Mouse (Mus musculus): Measurements from ENCODE around the gene Rerg. TPM values are rescaled to one million over a fixed set of nuclear protein-coding genes. Genes with fewer than 3 reads are reported as not detected.

The Rerg gene
- polyA plus RNA-seq, 1 experiment from 2014 or later, result 23.9 TPM

GRCm38 (mm10) chr6:137100259-137100658 lies 70.0 kb downstream of the Rerg start:
- Histone ChIP-seq H3K27me3 (ENCODE audit: insufficient read depth, low read length) (no peaks in the 10 kb centered on the region), H3K4me3 (replicated peaks; ENCODE audit: low read depth, low read length) (no peak overlapping the region), H3K4me1 (replicated peaks; ENCODE audit: insufficient read depth, low read length) (no peaks in the 10 kb centered on the region), H3K4me2 (ENCODE audit: low read length) (no peak overlapping the region), H3K27ac (no peak overlapping the region), H3K9me3 (replicated peaks; ENCODE audit: low read length) (no peaks in the 10 kb centered on the region), H3K9ac (ENCODE audit: low read depth, low read length) (no peak overlapping the region), H3K36me3 (ENCODE audit: insufficient read depth, low read length) (no peaks in the 10 kb centered on the region)
- no peak for ATAC-seq (replicated peaks; ENCODE audit: low FRiP score, low read depth)
- 40% methylated on average over 2 of the region's 2 CpGs for WGBS
- no peak for DNase-seq (ENCODE audit: low spot score)
- no peak for TF ChIP-seq CTCF (IDR thresholded peaks at IDR 0.05; ENCODE audit: low read depth)

GRCm38 (mm10) chr6:137098232-137099191 lies 71.8 kb downstream of the Rerg start:
- H3K4me3 ChIP-seq (replicated peaks; ENCODE audit: low read depth, low read length), result no peak overlapping the region
- no peaks in the 10 kb centered on the region for H3K4me1 ChIP-seq (replicated peaks; ENCODE audit: insufficient read depth, low read length)
- TF ChIP-seq CTCF (IDR thresholded peaks at IDR 0.05; ENCODE audit: low read depth), result peak; percentile 85
- no peaks in the 10 kb centered on the region for H3K36me3 ChIP-seq (ENCODE audit: insufficient read depth, low read length)
- DNase-seq (ENCODE audit: low spot score), result peak; percentile 63
- H3K4me2 ChIP-seq (ENCODE audit: low read length), result no peak overlapping the region
- no peaks in the 10 kb centered on the region for H3K27me3 ChIP-seq (ENCODE audit: insufficient read depth, low read length)
- no peak overlapping the region for H3K9ac ChIP-seq (ENCODE audit: low read depth, low read length)
- no peaks in the 10 kb centered on the region for H3K9me3 ChIP-seq (replicated peaks; ENCODE audit: low read length)
- ATAC-seq (replicated peaks; ENCODE audit: low FRiP score, low read depth), result no peak
- WGBS, result 67% methylated on average over 18 of the region's 18 CpGs
- no peak overlapping the region for H3K27ac ChIP-seq

GRCm38 (mm10) chr6:137094475-137094874 lies 75.8 kb downstream of the Rerg start:
- TF ChIP-seq CTCF (IDR thresholded peaks at IDR 0.05; ENCODE audit: low read depth), result no peak
- no peak for DNase-seq (ENCODE audit: low spot score)
- H3K4me1 ChIP-seq (replicated peaks; ENCODE audit: insufficient read depth, low read length), result no peaks in the 10 kb centered on the region
- no peaks in the 10 kb centered on the region for H3K27me3 ChIP-seq (ENCODE audit: insufficient read depth, low read length)
- no peaks in the 10 kb centered on the region for H3K9me3 ChIP-seq (replicated peaks; ENCODE audit: low read length)
- 76% methylated on average over 2 of the region's 2 CpGs for WGBS
- H3K4me3 ChIP-seq (replicated peaks; ENCODE audit: low read depth, low read length), result no peak overlapping the region
- H3K36me3 ChIP-seq (ENCODE audit: insufficient read depth, low read length), result no peaks in the 10 kb centered on the region
- H3K4me2 ChIP-seq (ENCODE audit: low read length), result no peak overlapping the region
- H3K9ac ChIP-seq (ENCODE audit: low read depth, low read length), result no peak overlapping the region
- no peak overlapping the region for H3K27ac ChIP-seq
- ATAC-seq (replicated peaks; ENCODE audit: low FRiP score, low read depth), result no peak

- no peak for DNase-seq (ENCODE audit: low spot score)
- no peak for TF ChIP-seq CTCF (IDR thresholded peaks at IDR 0.05; ENCODE audit: low read depth)
- Histone ChIP-seq H3K9me3 (replicated peaks; ENCODE audit: low read length) (no peaks in the 10 kb centered on the region), H3K4me3 (replicated peaks; ENCODE audit: low read depth, low read length) (no peak overlapping the region), H3K4me2 (ENCODE audit: low read length) (no peak overlapping the region), H3K9ac (ENCODE audit: low read depth, low read length) (no peak overlapping the region), H3K27me3 (ENCODE audit: insufficient read depth, low read length) (no peaks in the 10 kb centered on the region), H3K4me1 (replicated peaks; ENCODE audit: insufficient read depth, low read length) (no peaks in the 10 kb centered on the region), H3K27ac (no peak overlapping the region), H3K36me3 (ENCODE audit: insufficient read depth, low read length) (no peaks in the 10 kb centered on the region)
- WGBS, result 81% methylated on average over 6 of the region's 6 CpGs
- ATAC-seq (replicated peaks; ENCODE audit: low FRiP score, low read depth), result no peak
Measured at GRCm38 (mm10) chr6:137088469-137088868, 81.8 kb downstream of the Rerg start.

- Histone ChIP-seq H3K9me3 (replicated peaks; ENCODE audit: low read length) (no peaks in the 10 kb centered on the region), H3K36me3 (ENCODE audit: insufficient read depth, low read length) (no peaks in the 10 kb centered on the region), H3K27me3 (ENCODE audit: insufficient read depth, low read length) (no peaks in the 10 kb centered on the region), H3K27ac (peak overlapping the region; percentile 13; the same call in 1 of the 2 replicates), H3K9ac (ENCODE audit: low read depth, low read length) (no peak overlapping the region), H3K4me3 (replicated peaks; ENCODE audit: low read depth, low read length) (no peak overlapping the region), H3K4me1 (replicated peaks; ENCODE audit: insufficient read depth, low read length) (no peaks in the 10 kb centered on the region), H3K4me2 (ENCODE audit: low read length) (no peak overlapping the region)
- ATAC-seq (replicated peaks; ENCODE audit: low FRiP score, low read depth), result no peak
- no peak for DNase-seq (ENCODE audit: low spot score)
- 72% methylated on average over 5 of the region's 5 CpGs for WGBS
- TF ChIP-seq CTCF (IDR thresholded peaks at IDR 0.05; ENCODE audit: low read depth), result no peak
Measured at GRCm38 (mm10) chr6:137087956-137088355, 82.3 kb downstream of the Rerg start.

- H3K9ac ChIP-seq (ENCODE audit: low read depth, low read length), result no peak overlapping the region
- no peak for TF ChIP-seq CTCF (IDR thresholded peaks at IDR 0.05; ENCODE audit: low read depth)
- no peaks in the 10 kb centered on the region for H3K36me3 ChIP-seq (ENCODE audit: insufficient read depth, low read length)
- no peak overlapping the region for H3K4me3 ChIP-seq (replicated peaks; ENCODE audit: low read depth, low read length)
- ATAC-seq (replicated peaks; ENCODE audit: low FRiP score, low read depth), result no peak
- H3K27me3 ChIP-seq (ENCODE audit: insufficient read depth, low read length), result no peaks in the 10 kb centered on the region
- H3K4me2 ChIP-seq (ENCODE audit: low read length), result no peak overlapping the region
- H3K4me1 ChIP-seq (replicated peaks; ENCODE audit: insufficient read depth, low read length), result no peaks in the 10 kb centered on the region
- DNase-seq (ENCODE audit: low spot score), result peak; percentile 39
- no peaks in the 10 kb centered on the region for H3K9me3 ChIP-seq (replicated peaks; ENCODE audit: low read length)
- 54% methylated on average over 3 of the region's 3 CpGs for WGBS
- no peak overlapping the region for H3K27ac ChIP-seq
Measured at GRCm38 (mm10) chr6:137087470-137087869, 82.8 kb downstream of the Rerg start.

Data from kidney, postnatal 0 days (tissue).